8 mouse cellular contexts compared by ENCODE assay signal in the genomic region with DNA sequence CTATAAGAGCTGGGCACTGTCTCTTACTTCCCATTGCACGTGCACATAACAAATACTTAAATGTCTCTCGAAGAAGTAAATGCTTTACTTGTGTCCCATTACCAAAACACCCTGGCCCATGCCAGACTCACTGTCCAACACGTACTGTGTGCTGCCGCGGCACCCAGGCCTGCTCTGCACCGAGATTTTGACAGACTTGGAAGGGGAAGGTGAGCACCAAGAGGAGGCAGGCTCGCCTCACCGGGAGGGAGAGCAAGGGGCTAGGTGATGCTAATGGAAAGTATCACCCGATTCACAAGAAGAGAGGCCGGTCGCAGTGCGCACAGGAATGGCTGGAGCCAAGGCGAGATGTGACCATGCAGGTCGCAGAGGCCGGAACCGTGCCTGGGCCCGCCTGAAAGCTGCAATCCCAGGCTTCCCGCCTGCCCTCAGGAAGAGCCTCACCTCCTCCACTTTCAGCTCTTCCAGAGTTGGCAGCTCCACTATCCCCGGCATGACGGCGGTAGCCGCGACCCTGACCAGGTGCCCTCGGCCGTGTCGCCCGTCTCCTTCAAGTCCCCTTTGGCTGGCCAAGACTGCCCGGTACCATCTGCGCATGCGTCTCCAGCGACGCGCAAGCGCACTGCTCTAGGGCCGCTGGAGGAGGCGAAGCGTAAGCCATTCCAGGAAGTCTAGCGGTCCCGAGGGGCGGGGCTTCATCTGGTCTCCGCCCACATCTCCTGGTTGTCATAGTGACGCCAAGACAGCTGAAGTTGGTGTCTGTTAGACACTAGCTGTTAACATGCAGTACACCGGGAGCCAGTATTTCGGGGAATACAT. TPM values are rescaled to one million over a fixed set of nuclear protein-coding genes. Genes with fewer than 3 reads are reported as not detected.
DNase-seq lines count a peak whose midpoint lies in the region; ATAC-seq and TF ChIP-seq lines count a peak whose summit lies in the region.

A gene (minus strand): TSS at position 659 of the 819 bp plus-strand sequence.
A gene (plus strand): TSS at position 711 of the 819 bp plus-strand sequence.

- TF ChIP-seq CTCF in ES-Bruce4 (IDR thresholded peaks at IDR 0.05; ENCODE audit: low read depth, low read length), result no peak
- no peak for TF ChIP-seq CTCF in liver, postnatal 0 days (IDR thresholded peaks at IDR 0.05; ENCODE audit: low read depth)

- TF ChIP-seq POLR2A in ES-Bruce4 (IDR thresholded peaks at IDR 0.05; ENCODE audit: insufficient read depth, low read length), result peak; percentile 65

- H3K36me3 ChIP-seq in ES-Bruce4 (ENCODE audit: control insufficient read depth, insufficient read depth, low read length, poor library complexity, severe bottlenecking), result no peaks in the 10 kb centered on the region; the same call in 1 of the 2 replicates
- peaks cover 4% of the 10 kb centered on the region for H3K36me3 ChIP-seq in forebrain, embryonic 13.5 days (ENCODE audit: poor library complexity, severe bottlenecking)
- H3K36me3 ChIP-seq in liver, postnatal 0 days (replicated peaks; ENCODE audit: insufficient read depth, low read length), result peaks cover 13% of the 10 kb centered on the region
- H3K36me3 ChIP-seq in neural tube, embryonic 14.5 days (ENCODE audit: control insufficient read depth, insufficient read depth, low read length), result no peaks in the 10 kb centered on the region; the same call in 1 of the 2 replicates

- peak; percentile 98 for ATAC-seq in cerebellum, adult (ENCODE audit: insufficient number of reproducible peaks, low FRiP score, low TSS enrichment)
- peak; percentile 97 for ATAC-seq in forebrain, embryonic 13.5 days
- peak; percentile 97 for ATAC-seq in liver, postnatal 0 days
- peak; percentile 97 for ATAC-seq in neural tube, embryonic 14.5 days (ENCODE audit: low read depth)

- H3K9me3 ChIP-seq in ES-Bruce4 (replicated peaks; ENCODE audit: control insufficient read depth, insufficient read depth, low read length, poor library complexity, severe bottlenecking), result no peaks in the 10 kb centered on the region
- no peaks in the 10 kb centered on the region for H3K9me3 ChIP-seq in forebrain, embryonic 13.5 days (replicated peaks)
- no peaks in the 10 kb centered on the region for H3K9me3 ChIP-seq in liver, postnatal 0 days (ENCODE audit: low read length)
- H3K9me3 ChIP-seq in neural tube, embryonic 14.5 days (ENCODE audit: control insufficient read depth, low read length), result no peaks in the 10 kb centered on the region

- DNase-seq in heart, postnatal 10 days, result peak; percentile 99 to 100
- DNase-seq in large intestine, adult 2 months (ENCODE audit: low read depth, low spot score), result peak; percentile 95
- DNase-seq in liver, postnatal 0 days, result peak; percentile 98
- DNase-seq in testis, postnatal 10 days (ENCODE audit: low spot score), result peak; percentile 99

- intact Hi-C loops in heart, postnatal 10 days (cut with DNase I), result no loop called here

- TF ChIP-seq EP300 in ES-Bruce4 (IDR thresholded peaks at IDR 0.05; ENCODE audit: insufficient read depth, low read depth, low read length), result no peak
- no peak for TF ChIP-seq EP300 in liver, postnatal 0 days (IDR thresholded peaks at IDR 0.05; ENCODE audit: low read depth)

- H3K27ac ChIP-seq in ES-Bruce4 (ENCODE audit: insufficient read depth, low read length), result no peak within 1 kb of the TSS
- H3K27ac ChIP-seq in forebrain, embryonic 13.5 days, result peak within 1 kb of the TSS; percentile 15; the same call in 1 of the 2 replicates
- peak within 1 kb of the TSS; percentile 82 for H3K27ac ChIP-seq in liver, postnatal 0 days (ENCODE audit: low read depth)
- 0 out of 2 replicates have a peak within 1 kb of the TSS, but pooled peaks have one; percentile 40 for H3K27ac ChIP-seq in neural tube, embryonic 14.5 days (ENCODE audit: low read depth, low read length)

- H3K27me3 ChIP-seq in ES-Bruce4 (ENCODE audit: control insufficient read depth, insufficient read depth, low read length, poor library complexity, severe bottlenecking), result no peaks in the 10 kb centered on the region
- H3K27me3 ChIP-seq in forebrain, embryonic 13.5 days, result 0 out of 2 replicates have a peak, but pooled peaks cover 4% of the 10 kb centered on the region
- no peaks in the 10 kb centered on the region for H3K27me3 ChIP-seq in liver, postnatal 0 days (ENCODE audit: insufficient read depth, low read length)
- H3K27me3 ChIP-seq in neural tube, embryonic 14.5 days (ENCODE audit: control insufficient read depth, insufficient read depth, low read length), result no peaks in the 10 kb centered on the region

- peaks cover 3% of the 10 kb centered on the region for H3K4me1 ChIP-seq in ES-Bruce4 (ENCODE audit: control insufficient read depth, insufficient read depth, low read length)
- H3K4me1 ChIP-seq in forebrain, embryonic 13.5 days, result peaks cover 13% of the 10 kb centered on the region
- peaks cover 7% of the 10 kb centered on the region for H3K4me1 ChIP-seq in liver, postnatal 0 days (ENCODE audit: insufficient read depth)
- H3K4me1 ChIP-seq in neural tube, embryonic 14.5 days (ENCODE audit: control insufficient read depth, insufficient read depth, low read length), result peaks cover 10% of the 10 kb centered on the region

- H3K4me2 ChIP-seq in forebrain, embryonic 13.5 days, result peak within 1 kb of the TSS; percentile 73
- H3K4me2 ChIP-seq in liver, postnatal 0 days (ENCODE audit: low read depth, low read length), result peak within 1 kb of the TSS; percentile 79
- H3K4me2 ChIP-seq in neural tube, embryonic 14.5 days (ENCODE audit: low read depth, low read length), result peak within 1 kb of the TSS; percentile 69

- peak within 1 kb of the TSS; percentile 47 for H3K9ac ChIP-seq in ES-Bruce4 (ENCODE audit: low read depth, poor library complexity, severe bottlenecking)
- H3K9ac ChIP-seq in forebrain, embryonic 13.5 days, result peak within 1 kb of the TSS; percentile 92
- H3K9ac ChIP-seq in liver, postnatal 0 days (replicated peaks), result peak within 1 kb of the TSS; percentile 90
- peak within 1 kb of the TSS; percentile 88 for H3K9ac ChIP-seq in neural tube, embryonic 14.5 days (replicated peaks; ENCODE audit: low read depth, low read length)

- peak within 1 kb of the TSS; percentile 93 for H3K4me3 ChIP-seq in ES-Bruce4 (ENCODE audit: low read depth, low read length)
- H3K4me3 ChIP-seq in forebrain, embryonic 13.5 days, result peak within 1 kb of the TSS; percentile 77
- peak within 1 kb of the TSS; percentile 89 for H3K4me3 ChIP-seq in liver, postnatal 0 days (ENCODE audit: low read depth, low read length)
- peak within 1 kb of the TSS; percentile 75 for H3K4me3 ChIP-seq in neural tube, embryonic 14.5 days (ENCODE audit: low read depth, low read length)

- WGBS in forebrain, embryonic 13.5 days, result under 1% methylated on average over 44 of the region's 44 CpGs
- under 1% methylated on average over 44 of the region's 44 CpGs for WGBS in large intestine, adult 2 months
- whole genome bisulfite sequencing in liver, postnatal 0 days (ENCODE audit: insufficient replicate concordance), result under 1% methylated on average over 44 of the region's 44 CpGs
- under 1% methylated on average over 44 of the region's 44 CpGs for WGBS in neural tube, embryonic 14.5 days

RNA-seq across cellular contexts. Expression of the first gene that starts in this region (rescaled TPM):
- polyA plus RNA-seq in ES-Bruce4 (2011; ENCODE audit: insufficient read depth, insufficient read length, low read depth, missing spikeins), result 59.0 and 65.7 TPM in 2 replicates
- 222 and 237 TPM in 2 replicates for polyA plus RNA-seq in forebrain, embryonic 13.5 days (2015; fragmentation: Nextera tagmentation; extraction: Ambion mirVana)
- 100 to 1,000 TPM; 550 to 581 TPM for total RNA-seq in heart, postnatal 10 days (2021)
- 130 and 131 TPM in 2 replicates for polyA plus RNA-seq in large intestine, adult 2 months (2012; rRNA removed)
- 241 and 253 TPM in 2 replicates for polyA plus RNA-seq in liver, postnatal 0 days (2015; fragmentation: Nextera tagmentation; extraction: Ambion mirVana)
- 302 and 344 TPM in 2 replicates for polyA plus RNA-seq in neural tube, embryonic 14.5 days (2014; fragmentation: Nextera tagmentation; extraction: Ambion mirVana)

RNA-seq across cellular contexts. Expression of the second gene that starts in this region (rescaled TPM):
- polyA plus RNA-seq in ES-Bruce4 (2011; ENCODE audit: insufficient read depth, insufficient read length, low read depth, missing spikeins), result not detected in 2 replicates
- polyA plus RNA-seq in forebrain, embryonic 13.5 days (2015; fragmentation: Nextera tagmentation; extraction: Ambion mirVana), result 2.0 and 4.1 TPM in 2 replicates
- total RNA-seq in heart, postnatal 10 days (2021), result not detected
- polyA plus RNA-seq in large intestine, adult 2 months (2012; rRNA removed), result not detected in 2 replicates
- polyA plus RNA-seq in liver, postnatal 0 days (2015; fragmentation: Nextera tagmentation; extraction: Ambion mirVana), result not detected in 2 replicates
- 0.40 and 1.3 TPM in 2 replicates for polyA plus RNA-seq in neural tube, embryonic 14.5 days (2014; fragmentation: Nextera tagmentation; extraction: Ambion mirVana)
